Mouse (Mus musculus) kidney, postnatal 0 days (tissue): ENCODE measurements around the gene 1700001P01Rik. TPM values are rescaled to one million over a fixed set of nuclear protein-coding genes. Genes with fewer than 3 reads are reported as not detected.

Experiments
- ATAC-seq: fragments of 200-750 bp; cut with Nextera tagmentation; replicated peaks from 2 replicates; pipeline ENCODE4 v1.8.0; 2017; ENCODE audit warnings: low read depth, moderate number of reproducible peaks, moderate TSS enrichment, moderate library complexity; ENCODE audit not compliant: low FRiP score
- DNase-seq: peaks from one replicate; pipeline ENCODE4 v3.0.0-alpha.2; 2016; ENCODE audit warnings: low spot score
- H3K27ac ChIP-seq: fragments of 300-500 bp; sonication (generic); 2 replicates; pipeline ENCODE4 v1.5.1; 2014; ENCODE audit warnings: mild to moderate bottlenecking
- H3K27me3 ChIP-seq: fragments of 300-500 bp; sonication (generic); 2 replicates; pipeline ENCODE4 v1.6.1; 2014; ENCODE audit warnings: low read length, mixed read lengths; ENCODE audit not compliant: insufficient read depth
- H3K36me3 ChIP-seq: fragments of 300-500 bp; sonication (generic); 2 replicates; pipeline ENCODE4 v1.6.1; 2014; ENCODE audit warnings: low read length, mixed read lengths; ENCODE audit not compliant: insufficient read depth
- H3K4me1 ChIP-seq: fragments of 300-500 bp; sonication (generic); replicated peaks from 2 replicates; pipeline ENCODE4 v1.6.1; 2014; ENCODE audit warnings: antibody characterized with exemption, low read length, mixed read lengths; ENCODE audit not compliant: insufficient read depth
- H3K4me2 ChIP-seq: fragments of 300-500 bp; sonication (generic); 2 replicates; pipeline ENCODE4 v1.6.1; 2014; ENCODE audit warnings: mild to moderate bottlenecking, low read length, moderate library complexity, mixed read lengths
- H3K4me3 ChIP-seq: fragments of 300-500 bp; sonication (generic); replicated peaks from 2 replicates; pipeline ENCODE4 v1.5.1; 2014; ENCODE audit warnings: low read depth, low read length
- H3K9ac ChIP-seq: fragments of 300-500 bp; sonication (generic); 2 replicates; pipeline ENCODE4 v1.6.1; 2014; ENCODE audit warnings: low read depth, low read length
- H3K9me3 ChIP-seq: fragments of 300-500 bp; sonication (generic); replicated peaks from 2 replicates; pipeline ENCODE4 v1.6.1; 2016; ENCODE audit warnings: low read length, inconsistent platforms, mixed read lengths
- CTCF ChIP-seq: IDR thresholded peaks from 2 replicates; pipeline ENCODE4 v1.5.1; 2016; ENCODE audit warnings: antibody characterized with exemption, low read depth, mild to moderate bottlenecking, moderate library complexity
- WGBS: fragments of 180-500 bp; shearing (Covaris S2); extraction: QIAGEN DNeasy Blood & Tissue Kit; methylation state at CpG from one replicate; pipeline ENCODE4 v1.1.7; 2014; 5-methylcytosine and 5-hydroxymethylcytosine counted together
- polyA plus RNA-seq: library from polyadenylated mRNA; unstranded; fragments of >200 nt; fragmentation: Nextera tagmentation; extraction: Ambion mirVana; gene quantifications from 2 replicates; pipeline ENCODE4 v1.2.1, GENCODE M21; 2015

1700001P01Rik gene
- polyA plus RNA-seq, 1 experiment from 2014 or later: not detected

DNA sequence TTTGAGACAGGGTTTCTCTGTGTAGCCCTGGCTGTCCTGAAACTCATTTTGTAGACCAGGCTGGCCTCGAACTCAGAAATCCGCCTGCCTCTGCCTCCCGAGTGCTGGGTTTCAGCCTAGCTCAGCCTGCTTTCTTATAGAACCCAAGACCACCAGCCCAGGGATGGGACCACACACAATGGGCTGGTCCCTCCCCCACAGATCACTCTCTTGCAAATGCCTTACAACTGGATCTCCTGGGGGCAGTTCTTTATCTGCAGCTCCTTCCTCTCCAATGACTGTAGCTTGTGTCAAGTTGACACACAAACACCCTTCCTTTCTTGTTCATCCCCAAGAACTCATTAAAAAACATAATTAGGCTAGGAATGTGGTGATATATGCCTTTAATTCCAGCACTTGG lies 12.2 kb upstream of the 1700001P01Rik start:
- H3K4me3 ChIP-seq: no peak overlapping the region

DNA sequence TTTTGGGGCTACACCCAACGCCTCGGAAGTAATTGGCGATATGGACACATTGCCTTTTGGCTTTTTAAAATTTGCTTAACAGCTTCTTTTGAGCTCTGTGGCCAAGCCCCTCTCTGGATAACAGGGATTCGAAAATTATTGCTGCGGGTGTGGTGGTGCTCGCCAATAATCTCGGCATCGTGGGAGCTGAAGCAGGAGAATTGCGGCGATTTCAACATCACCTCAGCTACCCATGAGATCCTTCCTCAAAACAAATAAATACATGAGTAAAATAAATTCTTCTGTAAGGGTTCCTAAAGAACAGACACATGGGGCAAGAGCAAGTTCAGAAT lies 6.8 kb upstream of the 1700001P01Rik start:
- Histone ChIP-seq H3K4me3 (peak overlapping the region; percentile 88), H3K36me3 (peaks cover 25% of the 10 kb centered on the region), H3K4me1 (peaks cover 3% of the 10 kb centered on the region; the same call in 1 of the 2 replicates), H3K27me3 (no peaks in the 10 kb centered on the region), H3K4me2 (peak overlapping the region; percentile 65), H3K27ac (peak overlapping the region; percentile 72), H3K9me3 (no peaks in the 10 kb centered on the region), H3K9ac (peak overlapping the region; percentile 100)
- TF ChIP-seq CTCF: no peak
- DNase-seq: no peak
- peak; percentile 27 for ATAC-seq
- WGBS: under 1% methylated on average over 10 of the region's 10 CpGs

More for the DNA sequence above, 12.2 kb upstream of the 1700001P01Rik start:
- Histone ChIP-seq H3K9ac (no peak overlapping the region), H3K4me1 (no peaks in the 10 kb centered on the region), H3K36me3 (no peaks in the 10 kb centered on the region), H3K27me3 (no peaks in the 10 kb centered on the region), H3K27ac (no peak overlapping the region), H3K4me2 (no peak overlapping the region), H3K9me3 (no peaks in the 10 kb centered on the region)
- ATAC-seq (no peak), DNase-seq (no peak)
- 91% methylated on average over 3 of the region's 3 CpGs for WGBS
- no peak for TF ChIP-seq CTCF

DNA sequence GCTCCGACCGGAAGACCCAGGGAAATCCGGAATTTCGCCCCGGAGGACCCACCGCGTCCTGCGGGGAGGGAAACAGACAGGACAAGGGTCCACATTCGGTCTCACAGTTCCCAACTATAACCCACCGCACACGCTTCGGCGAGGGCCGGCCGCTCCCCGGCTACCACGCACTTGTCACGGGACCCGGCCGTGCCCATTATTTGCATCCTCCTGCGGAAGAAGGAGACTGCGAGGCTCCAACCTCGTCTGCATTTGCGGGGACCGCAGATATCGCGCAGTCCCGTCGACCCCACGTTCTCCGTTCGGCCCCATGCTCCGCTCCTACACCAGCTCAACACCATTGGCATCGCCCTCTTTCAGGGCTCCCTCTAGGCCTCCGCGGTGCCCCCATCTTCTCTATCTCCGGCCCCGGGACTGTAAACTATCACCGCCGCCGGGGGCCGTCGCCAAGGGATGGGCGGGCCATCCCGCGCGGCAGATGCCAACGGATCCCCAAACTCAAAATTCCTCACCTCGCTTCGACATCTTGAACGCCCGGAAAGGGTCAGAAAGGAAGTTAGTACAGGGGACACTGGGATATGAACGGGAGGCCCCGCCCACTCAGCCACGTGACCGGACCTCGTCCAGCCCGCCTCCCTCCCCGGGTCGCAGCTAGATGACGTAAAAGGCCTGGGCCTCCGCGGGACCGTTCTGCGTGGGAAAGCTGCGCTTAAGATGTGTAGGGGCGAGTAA lies 6.3 kb upstream of the 1700001P01Rik start, which contains the start of gene Rpl23:
Gene Rpl23, minus strand, starts transcription at position 606 of the 732 bp plus-strand sequence.
- Histone ChIP-seq H3K36me3 (peaks cover 31% of the 10 kb centered on the region), H3K4me2 (peak within 1 kb of the TSS; percentile 65), H3K27ac (peak within 1 kb of the TSS; percentile 95), H3K4me3 (peak within 1 kb of the TSS; percentile 88), H3K9ac (peak within 1 kb of the TSS; percentile 100), H3K4me1 (peaks cover 3% of the 10 kb centered on the region; the same call in 1 of the 2 replicates), H3K9me3 (no peaks in the 10 kb centered on the region), H3K27me3 (no peaks in the 10 kb centered on the region)
- ATAC-seq: peak; percentile 93
- TF ChIP-seq CTCF: no peak
- 0% methylated on average over 66 of the region's 67 CpGs for WGBS
- peak; percentile 99 for DNase-seq

DNA sequence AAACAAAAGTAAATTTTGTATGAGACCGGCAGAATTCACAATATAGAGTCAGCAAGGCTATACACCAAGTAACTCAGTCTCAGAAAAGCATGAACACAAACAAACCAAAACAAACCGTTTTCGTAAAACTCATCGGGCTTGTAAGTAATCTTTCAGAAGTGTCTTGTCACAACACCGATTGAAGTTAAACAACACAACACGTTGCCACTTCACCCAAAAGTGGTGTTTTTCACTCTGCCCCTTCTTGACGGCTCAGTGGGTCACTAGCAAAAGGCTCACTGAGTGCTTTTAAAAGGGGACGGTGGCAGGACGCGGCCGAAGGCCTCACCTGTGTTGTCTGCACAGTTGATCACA lies 5.7 kb upstream of the 1700001P01Rik start:
- ATAC-seq (no peak), DNase-seq (no peak)
- WGBS: under 1% methylated on average over 11 of the region's 11 CpGs
- H3K9me3 ChIP-seq: no peaks in the 10 kb centered on the region
- H3K4me3 ChIP-seq: peak overlapping the region; percentile 88
- peak overlapping the region; percentile 65 for H3K4me2 ChIP-seq
- H3K9ac ChIP-seq: peak overlapping the region; percentile 100
- H3K4me1 ChIP-seq: peaks cover 3% of the 10 kb centered on the region; the same call in 1 of the 2 replicates
- peak overlapping the region; percentile 95 for H3K27ac ChIP-seq
- peaks cover 36% of the 10 kb centered on the region for H3K36me3 ChIP-seq
- TF ChIP-seq CTCF: no peak
- no peaks in the 10 kb centered on the region for H3K27me3 ChIP-seq

DNA sequence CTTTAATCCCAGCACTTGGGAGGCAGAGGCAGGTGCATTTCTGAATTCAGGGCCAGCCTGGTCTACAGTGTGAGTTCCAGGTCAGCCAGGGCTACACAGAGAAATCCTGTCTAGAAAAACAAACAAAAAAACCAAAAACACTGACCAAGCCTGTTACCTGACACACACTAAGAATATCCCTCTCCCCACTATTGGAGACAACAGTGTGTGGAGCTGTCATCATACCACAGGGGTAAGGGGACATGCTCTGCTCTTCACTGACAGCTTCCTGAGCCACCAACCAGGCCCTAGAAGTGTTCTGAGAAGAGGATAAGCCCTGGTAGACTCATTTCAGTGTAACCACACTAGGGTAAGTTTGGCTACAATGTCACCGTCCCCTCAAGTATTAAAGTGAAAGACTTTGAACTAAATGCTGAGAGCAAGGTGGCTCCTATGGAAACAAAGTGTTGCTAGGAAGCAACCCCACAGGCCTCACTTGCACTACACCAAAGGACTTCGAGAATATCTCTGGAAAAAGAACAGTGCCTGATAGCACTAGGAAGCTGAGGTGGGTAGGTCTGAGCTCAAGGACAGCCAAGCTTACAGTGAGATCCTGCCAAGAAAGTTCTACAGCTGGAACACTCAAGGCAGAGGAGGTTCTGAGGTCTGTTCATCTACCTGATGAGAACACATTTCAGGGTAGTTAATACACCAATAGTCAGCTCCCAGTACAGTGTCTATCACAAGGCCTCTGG lies 4.4 kb upstream of the 1700001P01Rik start:
- 80% methylated on average over 2 of the region's 2 CpGs for WGBS
- peak overlapping the region; percentile 65 for H3K4me2 ChIP-seq
- no peaks in the 10 kb centered on the region for H3K9me3 ChIP-seq
- H3K27me3 ChIP-seq: no peaks in the 10 kb centered on the region
- H3K36me3 ChIP-seq: peaks cover 42% of the 10 kb centered on the region
- H3K4me3 ChIP-seq: 0 out of 2 replicates have a peak overlapping the region, but pooled peaks have one; percentile 2
- peak overlapping the region; percentile 100 for H3K9ac ChIP-seq
- DNase-seq (no peak), ATAC-seq (no peak)
- no peak overlapping the region for H3K27ac ChIP-seq
- peaks cover 3% of the 10 kb centered on the region; the same call in 1 of the 2 replicates for H3K4me1 ChIP-seq
- no peak for TF ChIP-seq CTCF

DNA sequence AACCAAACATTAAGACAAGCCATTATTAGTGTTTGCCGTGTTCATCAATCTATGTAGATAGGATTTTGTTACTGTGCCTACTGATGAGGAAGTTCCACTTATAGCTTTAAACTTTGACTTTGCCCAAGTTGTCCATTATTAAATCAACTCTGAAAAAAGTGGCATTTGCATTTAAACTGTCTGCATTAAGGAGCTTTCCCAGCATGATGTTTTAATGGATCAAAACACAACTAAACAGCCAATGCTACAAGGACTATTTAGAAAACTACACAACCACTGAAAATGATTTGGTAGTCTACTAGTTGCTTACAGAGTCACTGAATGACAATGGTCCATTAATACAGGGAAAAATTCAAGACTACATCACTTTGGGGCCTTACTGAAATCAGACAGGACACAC lies 3.2 kb upstream of the 1700001P01Rik start:
- Histone ChIP-seq H3K4me1 (peaks cover 3% of the 10 kb centered on the region; the same call in 1 of the 2 replicates), H3K9me3 (no peaks in the 10 kb centered on the region), H3K4me3 (no peak overlapping the region), H3K27me3 (no peaks in the 10 kb centered on the region), H3K36me3 (peaks cover 42% of the 10 kb centered on the region), H3K4me2 (no peak overlapping the region), H3K27ac (no peak overlapping the region), H3K9ac (no peak overlapping the region)
- no peak for DNase-seq
- no peak for TF ChIP-seq CTCF
- 97% methylated on average over 1 of the region's 1 CpGs for WGBS
- ATAC-seq: no peak
